Mouse (Mus musculus): ENCODE results near the gene Ahsa1.

DNA sequence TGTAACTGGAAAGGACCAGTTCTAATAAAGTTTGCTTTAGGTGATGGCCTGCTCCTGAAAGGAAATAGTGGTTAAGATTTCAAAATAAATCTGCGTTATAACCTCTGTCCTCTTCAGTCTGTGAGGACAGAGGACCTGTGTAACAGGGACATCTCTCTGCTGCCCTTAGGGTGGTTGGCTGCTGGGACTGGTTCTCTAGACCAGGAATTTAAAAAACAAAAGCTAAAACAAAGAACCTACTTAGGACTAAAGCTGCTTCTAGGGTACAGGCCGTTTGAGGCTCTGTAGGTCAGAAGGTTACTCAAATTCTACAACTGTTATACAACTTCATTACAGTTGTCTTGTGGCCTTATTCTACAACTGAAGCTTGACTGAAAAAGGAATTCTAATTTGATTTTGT lies 46.8 kb downstream of the Ahsa1 start:
- TF ChIP-seq POLR2A (IDR thresholded peaks at IDR 0.05; ENCODE audit: control insufficient read depth, low read depth, low read length) (no peak), CTCF (IDR thresholded peaks at IDR 0.05; ENCODE audit: control insufficient read depth, insufficient read depth, insufficient replicate concordance, low read depth, low read length) (no peak)
